Mouse (Mus musculus) hindbrain, embryonic 11.5 days (tissue): ENCODE measurements around the gene Snrnp27. TPM values are rescaled to one million over a fixed set of nuclear protein-coding genes. Genes with fewer than 3 reads are reported as not detected.
A peak's percentile ranks its signal among the peaks of the same experiment; 100 is the strongest.

Source experiments
- ATAC-seq: fragments of 200-750 bp; cut with Nextera tagmentation; 2 replicates; pipeline ENCODE4 v1.8.0; 2017; ENCODE audit warnings: mild to moderate bottlenecking, moderate TSS enrichment, moderate library complexity; ENCODE audit not compliant: low FRiP score
- DNase-seq: peaks from one replicate; pipeline ENCODE4 v3.0.0-alpha.2; 2015; ENCODE audit warnings: low spot score
- H3K27ac ChIP-seq: fragments of 300-500 bp; sonication (generic); 2 replicates; pipeline ENCODE4 v1.5.1; 2014; ENCODE audit warnings: mild to moderate bottlenecking, low read depth, low read length
- H3K27me3 ChIP-seq: fragments of 300-500 bp; sonication (generic); 2 replicates; pipeline ENCODE4 v1.6.1; 2014; ENCODE audit warnings: mild to moderate bottlenecking, low read length, moderate library complexity, mixed read lengths; ENCODE audit not compliant: control insufficient read depth, insufficient read depth
- H3K36me3 ChIP-seq: fragments of 300-500 bp; sonication (generic); 2 replicates; pipeline ENCODE4 v1.6.1; 2014; ENCODE audit warnings: mild to moderate bottlenecking, low read length, moderate library complexity, mixed read lengths; ENCODE audit not compliant: control insufficient read depth, insufficient read depth
- H3K4me1 ChIP-seq: fragments of 300-500 bp; sonication (generic); replicated peaks from 2 replicates; pipeline ENCODE4 v1.6.1; 2014; ENCODE audit warnings: low read length, mixed read lengths; ENCODE audit not compliant: control insufficient read depth, insufficient read depth
- H3K4me2 ChIP-seq: fragments of 300-500 bp; sonication (generic); replicated peaks from 2 replicates; pipeline ENCODE4 v1.6.1; 2014; ENCODE audit warnings: mild to moderate bottlenecking, low read depth, low read length
- H3K4me3 ChIP-seq: fragments of 300-500 bp; sonication (generic); 2 replicates; pipeline ENCODE4 v1.5.1; 2014; ENCODE audit warnings: low read depth, low read length
- H3K9ac ChIP-seq: fragments of 300-500 bp; sonication (generic); 2 replicates; pipeline ENCODE4 v1.6.1; 2014; ENCODE audit warnings: low read depth, low read length
- H3K9me3 ChIP-seq: fragments of 300-500 bp; sonication (generic); 2 replicates; pipeline ENCODE4 v1.6.1; 2016; ENCODE audit warnings: low read length; ENCODE audit not compliant: control insufficient read depth
- WGBS: fragments of 180-500 bp; shearing (Covaris S2); extraction: QIAGEN DNeasy Blood & Tissue Kit; methylation state at CpG from one replicate; pipeline ENCODE4 v1.1.7; 2014; 5-methylcytosine and 5-hydroxymethylcytosine counted together
- polyA plus RNA-seq: library from polyadenylated mRNA; unstranded; fragments of >200 nt; fragmentation: Nextera tagmentation; extraction: Ambion mirVana; gene quantifications from 2 replicates; pipeline ENCODE4 v1.2.1, GENCODE M21; 2014

Snrnp27 gene
- polyA plus RNA-seq, 1 experiment from 2014 or later, result 130 TPM

DNA sequence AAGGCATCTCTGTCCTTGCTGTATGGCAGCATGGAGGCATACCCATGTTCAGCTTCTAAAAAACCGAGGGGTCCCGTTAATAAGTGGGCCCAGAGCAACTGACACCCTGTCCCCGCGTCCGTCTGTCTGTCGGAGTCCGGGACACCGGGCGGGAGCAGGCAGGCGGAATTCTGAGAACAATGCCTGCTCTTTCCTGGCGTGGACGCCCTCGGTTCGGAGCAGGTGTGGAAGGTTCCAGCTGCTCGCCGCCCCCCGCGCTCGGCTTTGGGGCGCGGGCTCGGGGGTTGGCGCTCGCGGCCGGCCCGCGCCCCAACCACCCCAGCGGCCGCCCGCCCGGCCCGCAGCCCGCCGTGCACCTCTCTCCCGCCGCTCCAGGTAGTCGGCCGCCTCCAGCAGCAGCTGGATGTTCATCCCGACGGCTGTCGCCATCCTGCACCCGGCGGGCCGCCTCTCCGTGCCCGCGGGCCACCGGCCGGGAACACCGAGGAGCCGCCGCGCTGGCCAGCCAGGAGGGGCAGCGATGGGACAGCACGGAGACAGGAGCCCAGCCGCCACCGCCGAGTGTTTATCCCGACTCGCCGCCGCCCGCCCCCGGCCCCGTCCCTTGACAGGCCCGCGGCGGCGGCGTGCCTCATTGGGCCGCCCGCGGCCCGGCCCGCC, 15.6 kb downstream of the Snrnp27 start, which contains the start of gene Mxd1:
Gene Mxd1, minus strand, starts transcription at position 582 of the 660 bp plus-strand sequence.
- H3K4me3 ChIP-seq, result peak within 1 kb of the TSS; percentile 80
- no peak for ATAC-seq

DNA sequence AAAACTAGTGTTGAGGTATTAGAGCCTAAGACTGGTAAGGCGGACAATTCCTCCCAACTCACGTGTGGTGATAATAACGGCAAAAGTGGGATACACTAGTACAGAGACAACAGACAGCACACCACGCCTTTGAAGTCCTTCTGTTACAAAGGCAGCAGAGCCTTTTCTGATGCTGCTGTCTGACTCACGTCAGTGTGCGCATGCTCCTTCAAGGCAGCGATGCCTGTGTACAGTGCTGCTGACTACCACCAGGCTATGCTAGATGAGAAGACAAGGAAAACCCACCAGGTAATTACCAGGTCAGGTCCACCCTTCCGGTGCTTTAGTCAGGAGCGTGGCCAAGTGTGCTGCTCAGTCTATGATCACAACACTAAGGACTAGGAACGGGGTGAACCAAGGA, 17.3 kb downstream of the Snrnp27 start:
- Histone ChIP-seq H3K9me3 (no peaks in the 10 kb centered on the region), H3K27ac (no peak overlapping the region), H3K4me3 (no peak overlapping the region), H3K9ac (no peak overlapping the region), H3K4me2 (no peak overlapping the region), H3K36me3 (no peaks in the 10 kb centered on the region; the same call in 1 of the 2 replicates), H3K4me1 (0 out of 2 replicates have a peak, but pooled peaks cover 2% of the 10 kb centered on the region), H3K27me3 (no peaks in the 10 kb centered on the region)
- ATAC-seq, result no peak
- 92% methylated on average over 10 of the region's 10 CpGs for WGBS
- no peak for DNase-seq

More for the DNA sequence above, 15.6 kb downstream of the Snrnp27 start, which contains the start of gene Mxd1:
- Histone ChIP-seq H3K27ac (peak within 1 kb of the TSS; percentile 60; the same call in 1 of the 2 replicates), H3K9ac (peak within 1 kb of the TSS; percentile 83), H3K9me3 (no peaks in the 10 kb centered on the region), H3K4me2 (peak within 1 kb of the TSS; percentile 92), H3K4me1 (0 out of 2 replicates have a peak, but pooled peaks cover 2% of the 10 kb centered on the region), H3K36me3 (no peaks in the 10 kb centered on the region), H3K27me3 (no peaks in the 10 kb centered on the region)
- WGBS, result under 1% methylated on average over 48 of the region's 76 CpGs
- DNase-seq, result no peak

DNA sequence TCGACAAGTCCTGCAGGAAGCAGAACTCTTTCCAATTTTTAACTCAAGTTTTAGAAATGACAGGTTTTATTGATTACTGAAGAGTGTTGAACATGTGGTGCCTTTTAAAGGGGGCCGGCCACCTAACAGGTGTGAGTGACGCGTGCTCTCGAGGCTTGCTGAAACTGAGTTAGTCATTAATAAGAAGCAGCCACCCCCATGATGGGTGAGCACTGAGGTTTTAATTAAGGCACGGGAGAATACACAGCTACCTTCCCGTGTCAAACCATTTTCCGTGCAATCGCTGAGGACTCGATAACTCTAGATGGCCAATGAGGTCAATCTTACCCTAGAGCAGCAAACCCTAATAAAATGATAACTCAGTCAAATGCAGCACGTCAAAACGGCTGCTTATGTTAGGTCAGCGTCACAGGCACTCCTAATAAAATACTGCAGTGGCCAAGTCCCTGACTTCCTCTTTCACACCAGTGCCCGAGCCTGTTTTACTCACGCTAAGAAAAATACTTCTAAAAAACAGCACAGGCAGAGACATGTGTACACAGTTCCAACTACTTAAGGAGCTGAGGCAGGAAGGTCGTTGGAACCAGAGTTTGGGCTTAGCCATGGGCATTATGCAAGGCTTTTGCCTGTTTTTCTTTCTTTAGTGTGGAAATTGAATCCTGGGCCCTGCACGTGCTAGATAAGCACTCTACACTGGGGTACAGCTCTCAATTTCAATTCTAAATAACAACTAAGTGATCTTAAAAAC, 18.6 kb downstream of the Snrnp27 start:
- Histone ChIP-seq H3K27ac (no peak overlapping the region), H3K36me3 (no peaks in the 10 kb centered on the region; the same call in 1 of the 2 replicates), H3K9ac (no peak overlapping the region), H3K4me3 (no peak overlapping the region), H3K4me2 (no peak overlapping the region), H3K4me1 (0 out of 2 replicates have a peak, but pooled peaks cover 2% of the 10 kb centered on the region), H3K9me3 (no peaks in the 10 kb centered on the region), H3K27me3 (no peaks in the 10 kb centered on the region)
- WGBS, result 88% methylated on average over 17 of the region's 17 CpGs
- DNase-seq (no peak), ATAC-seq (no peak)

DNA sequence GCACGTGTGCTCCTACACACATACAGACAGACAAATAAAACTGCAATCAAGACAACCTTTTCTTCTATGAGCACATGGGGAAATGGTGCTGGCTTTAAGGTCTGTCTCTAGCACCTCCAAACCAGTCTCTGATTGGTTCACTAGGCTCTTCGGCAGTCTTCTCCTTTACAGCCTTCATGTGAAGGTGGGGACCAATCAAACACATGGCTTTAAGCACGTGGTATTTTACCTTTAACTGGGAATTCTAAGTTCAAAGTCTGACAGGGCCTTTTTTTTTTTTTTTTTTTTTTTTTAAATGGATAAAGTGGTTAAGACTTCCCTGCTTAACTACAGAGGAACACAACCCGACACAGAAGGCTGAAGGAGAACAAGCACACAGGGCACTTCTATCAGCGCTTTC, 19.2 kb downstream of the Snrnp27 start:
- 85% methylated on average over 5 of the region's 5 CpGs for WGBS
- no peak for ATAC-seq
- Histone ChIP-seq H3K4me1 (0 out of 2 replicates have a peak, but pooled peaks cover 2% of the 10 kb centered on the region), H3K4me2 (no peak overlapping the region), H3K9me3 (no peaks in the 10 kb centered on the region), H3K27me3 (no peaks in the 10 kb centered on the region), H3K9ac (no peak overlapping the region), H3K36me3 (no peaks in the 10 kb centered on the region; the same call in 1 of the 2 replicates), H3K4me3 (no peak overlapping the region), H3K27ac (no peak overlapping the region)
- no peak for DNase-seq

DNA sequence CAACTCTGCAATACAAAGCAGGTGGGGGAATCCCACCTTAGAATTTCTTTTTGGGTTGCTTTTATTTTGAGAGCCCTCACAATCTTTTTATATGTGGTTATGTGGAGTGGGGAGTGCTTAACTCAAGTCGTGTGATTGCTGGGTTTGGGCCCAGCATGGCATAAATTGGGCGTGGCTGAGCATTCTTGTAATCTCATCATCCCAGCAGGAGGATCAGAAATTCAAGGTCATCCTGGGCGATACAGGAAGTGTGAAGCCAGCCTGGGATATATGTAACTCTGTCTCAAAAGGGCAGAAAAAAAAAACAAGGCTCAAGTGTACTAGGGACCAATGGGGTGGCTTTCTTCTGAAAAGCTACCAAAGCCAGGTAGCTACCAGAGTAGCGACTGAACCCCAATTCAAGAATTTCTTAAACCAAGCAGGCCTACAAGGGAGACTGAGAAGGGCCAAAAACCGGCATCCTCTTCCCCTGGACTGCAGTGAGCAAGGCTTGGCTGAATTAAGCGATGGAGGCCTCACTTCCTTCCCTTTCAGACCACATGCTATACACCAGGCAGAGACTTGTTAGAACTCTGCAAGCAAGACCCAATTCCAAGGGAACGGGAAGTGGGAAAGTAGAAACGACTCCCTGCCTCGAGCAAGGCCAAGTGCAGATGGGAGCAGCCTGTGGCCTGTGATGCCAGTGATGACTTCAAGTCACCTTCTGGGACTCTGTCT, 24.0 kb downstream of the Snrnp27 start:
- Histone ChIP-seq H3K4me3 (no peak overlapping the region), H3K9me3 (no peaks in the 10 kb centered on the region), H3K4me2 (no peak overlapping the region), H3K27ac (no peak overlapping the region), H3K9ac (no peak overlapping the region), H3K4me1 (no peaks in the 10 kb centered on the region), H3K27me3 (no peaks in the 10 kb centered on the region), H3K36me3 (no peaks in the 10 kb centered on the region; the same call in 1 of the 2 replicates)
- ATAC-seq (no peak), DNase-seq (no peak)
- WGBS, result 80% methylated on average over 9 of the region's 9 CpGs

DNA sequence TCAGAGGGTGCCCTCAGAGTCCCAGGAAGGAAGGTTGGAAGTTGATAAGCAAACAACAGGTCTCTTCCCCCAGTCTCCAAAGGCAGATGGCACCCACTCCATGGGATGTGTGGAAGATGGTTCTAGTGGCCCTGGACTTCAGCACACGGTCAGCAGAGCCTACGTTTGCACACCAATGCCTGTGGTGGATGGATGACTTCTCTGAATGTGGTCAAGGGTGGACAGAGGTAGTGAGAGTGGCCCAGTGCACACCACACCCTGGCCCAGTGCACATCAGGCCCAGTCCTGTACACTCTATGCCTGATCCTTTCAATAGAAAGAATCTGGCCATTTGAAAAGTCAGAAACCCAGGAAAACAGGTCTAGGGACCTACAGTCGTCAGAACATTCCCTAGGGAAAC, 25.8 kb downstream of the Snrnp27 start:
- DNase-seq (no peak), ATAC-seq (no peak)
- no peak overlapping the region for H3K4me2 ChIP-seq
- no peaks in the 10 kb centered on the region for H3K27me3 ChIP-seq
- H3K4me1 ChIP-seq, result no peaks in the 10 kb centered on the region
- H3K27ac ChIP-seq, result no peak overlapping the region
- no peak overlapping the region for H3K9ac ChIP-seq
- no peak overlapping the region for H3K4me3 ChIP-seq
- WGBS, result 85% methylated on average over 3 of the region's 3 CpGs
- no peaks in the 10 kb centered on the region for H3K9me3 ChIP-seq
- H3K36me3 ChIP-seq, result no peaks in the 10 kb centered on the region; the same call in 1 of the 2 replicates

DNA sequence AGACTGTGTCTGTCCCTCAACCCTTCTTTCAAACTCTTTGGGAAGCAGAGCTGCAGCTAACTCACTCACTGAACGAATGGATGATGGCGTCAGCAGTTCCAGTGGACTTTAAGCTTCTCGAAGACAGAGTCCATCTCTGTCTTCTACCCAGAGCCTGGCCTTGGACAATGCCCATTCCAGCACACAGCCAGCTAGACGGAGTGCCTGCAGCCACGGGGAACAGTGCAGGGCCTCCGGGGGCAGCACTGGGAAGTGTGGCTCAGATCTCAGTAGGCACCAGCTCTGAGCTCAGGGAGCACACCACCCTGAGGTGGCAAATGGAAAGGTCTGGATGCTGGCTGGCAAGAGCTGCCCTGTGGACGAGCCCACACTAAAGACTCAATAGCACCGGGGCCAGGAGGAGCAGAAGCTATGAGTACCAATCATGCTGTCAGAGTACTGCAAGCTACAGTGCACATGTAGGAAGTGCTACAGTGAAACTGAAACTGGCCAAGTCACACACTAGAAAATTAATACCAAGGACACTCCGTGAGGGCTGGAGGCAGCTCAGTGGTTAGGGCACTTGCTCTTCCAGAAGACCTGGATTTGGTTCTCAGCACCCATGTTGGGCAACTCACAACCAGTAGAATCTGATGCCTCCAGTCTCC, 29.9 kb downstream of the Snrnp27 start:
- Histone ChIP-seq H3K9me3 (no peaks in the 10 kb centered on the region), H3K4me2 (no peak overlapping the region), H3K9ac (no peak overlapping the region), H3K27me3 (no peaks in the 10 kb centered on the region), H3K4me3 (no peak overlapping the region), H3K4me1 (no peaks in the 10 kb centered on the region), H3K27ac (no peak overlapping the region), H3K36me3 (0 out of 2 replicates have a peak, but pooled peaks cover 5% of the 10 kb centered on the region)
- WGBS, result 82% methylated on average over 9 of the region's 9 CpGs
- no peak for ATAC-seq
- no peak for DNase-seq

DNA sequence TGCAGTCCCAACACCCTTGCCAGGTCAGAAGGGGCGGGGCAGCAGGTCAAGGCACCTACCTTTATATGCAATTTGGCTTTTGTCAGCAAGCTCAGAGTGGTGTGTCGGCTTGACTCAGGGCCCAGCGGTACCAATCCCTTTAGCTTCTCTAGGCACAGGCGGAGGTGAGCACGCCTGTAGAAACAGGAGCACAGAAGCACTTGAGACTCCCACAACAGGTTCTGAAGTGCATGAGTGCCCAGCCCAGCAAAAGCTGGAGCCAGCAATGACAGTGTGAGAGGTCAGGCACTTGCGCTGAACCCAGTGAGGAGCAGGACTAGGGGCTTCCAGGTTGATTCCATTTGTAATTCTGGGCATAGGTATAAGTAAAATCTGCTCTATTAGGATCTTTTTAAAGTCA, 31.3 kb downstream of the Snrnp27 start:
- H3K27me3 ChIP-seq, result no peaks in the 10 kb centered on the region
- H3K36me3 ChIP-seq, result 0 out of 2 replicates have a peak, but pooled peaks cover 5% of the 10 kb centered on the region
- 94% methylated on average over 6 of the region's 6 CpGs for WGBS
- no peaks in the 10 kb centered on the region for H3K4me1 ChIP-seq
- H3K9ac ChIP-seq, result no peak overlapping the region
- H3K4me3 ChIP-seq, result no peak overlapping the region
- no peak for DNase-seq
- H3K4me2 ChIP-seq, result no peak overlapping the region
- H3K9me3 ChIP-seq, result no peaks in the 10 kb centered on the region
- no peak overlapping the region for H3K27ac ChIP-seq
- ATAC-seq, result no peak
